Mouse (Mus musculus) neural tube, embryonic 10.5 days (tissue): ENCODE data around the gene Fbxw27.
"Not testable (repeated sequence)": the region's sequence is repeated elsewhere in the genome, so short reads cannot be mapped to it uniquely, and the experiment has no call there.

ENCODE experiments used
- DNase-seq: peaks from one replicate; pipeline ENCODE4 v3.0.0-alpha.2; 2017; ENCODE audit warnings: low spot score; ENCODE audit errors: extremely low spot score

Gene Fbxw27

GRCm38 (mm10) chr9:109790570-109790969 lies at the start of gene Fbxw27:
Gene Fbxw27, minus strand, starts transcription at chr9:109790670.
- not testable (repeated sequence) for DNase-seq

DNA sequence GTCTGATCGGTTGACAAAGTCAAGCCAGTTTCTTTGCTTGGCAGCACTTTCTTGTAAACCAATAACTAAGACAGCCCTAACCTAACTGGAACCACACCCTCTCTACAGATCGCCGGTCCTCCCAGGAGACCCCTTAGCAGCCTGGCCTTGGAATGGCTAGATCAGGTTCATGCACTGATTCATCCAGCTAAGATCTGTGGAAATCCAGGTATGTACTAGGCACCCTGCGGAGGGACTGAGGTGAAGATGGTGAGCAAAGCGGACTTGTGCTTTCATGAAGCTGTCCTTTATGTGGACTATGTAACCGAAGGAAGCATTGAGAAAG lies 42.6 kb upstream of the Fbxw27 start:
- DNase-seq, result no peak

DNA sequence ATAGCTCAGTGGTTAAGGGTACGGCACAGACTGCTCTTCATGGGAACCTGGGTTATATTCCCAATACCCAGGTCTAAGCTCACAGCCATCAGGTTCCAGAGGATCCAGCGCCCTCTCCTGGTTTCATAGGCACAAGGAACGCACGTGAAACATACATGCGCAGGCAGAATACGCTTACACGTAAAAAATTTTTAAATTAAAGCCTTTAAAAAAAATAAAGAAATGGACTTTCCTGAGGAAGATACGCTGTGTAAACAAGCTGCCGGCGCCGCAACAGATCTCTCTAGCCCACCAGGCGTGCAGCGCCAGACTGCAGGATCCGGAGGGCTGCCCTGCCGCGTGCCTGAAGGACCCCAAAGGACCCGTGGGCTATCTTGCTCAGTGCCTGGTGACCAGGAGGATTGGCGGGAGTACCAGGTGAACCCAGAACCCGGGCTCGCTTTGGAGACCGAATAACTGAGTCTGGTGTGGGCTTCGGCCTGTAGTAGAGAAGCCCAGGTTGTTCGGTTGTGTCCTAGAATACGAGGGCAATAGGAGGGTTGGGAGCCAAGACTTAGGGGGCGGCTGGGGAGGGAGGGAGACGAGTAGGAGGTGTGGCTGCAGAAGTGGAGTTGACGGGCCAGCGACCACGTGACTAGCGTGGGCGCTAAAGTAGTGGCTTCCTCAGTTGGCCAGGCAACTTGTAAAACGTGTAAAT lies 42.1 kb upstream of the Fbxw27 start, which contains the start of gene Nme6:
Gene Nme6 (plus strand): TSS at position 359 of the 697 bp plus-strand sequence.
- peak; percentile 97 for DNase-seq

DNA sequence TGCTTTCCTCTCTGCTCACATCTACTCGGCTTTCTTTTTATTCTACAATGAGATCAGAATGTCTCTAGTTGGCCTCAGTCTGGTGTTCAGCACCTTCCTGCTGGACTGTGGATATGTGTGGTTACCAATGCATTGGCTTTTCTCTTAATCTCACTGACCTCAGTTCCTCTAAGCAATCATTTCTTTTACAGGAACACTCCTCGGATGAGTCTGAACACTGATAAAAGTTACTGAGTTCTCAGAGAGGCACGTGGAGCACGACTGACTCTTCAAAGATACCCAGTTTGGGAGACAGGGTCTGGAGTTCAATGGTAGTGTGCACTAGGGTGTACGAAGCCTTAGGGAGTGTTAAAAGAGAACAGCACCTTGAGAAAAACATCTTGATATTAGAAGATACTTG lies 35.7 kb upstream of the Fbxw27 start:
- DNase-seq, result no peak

DNA sequence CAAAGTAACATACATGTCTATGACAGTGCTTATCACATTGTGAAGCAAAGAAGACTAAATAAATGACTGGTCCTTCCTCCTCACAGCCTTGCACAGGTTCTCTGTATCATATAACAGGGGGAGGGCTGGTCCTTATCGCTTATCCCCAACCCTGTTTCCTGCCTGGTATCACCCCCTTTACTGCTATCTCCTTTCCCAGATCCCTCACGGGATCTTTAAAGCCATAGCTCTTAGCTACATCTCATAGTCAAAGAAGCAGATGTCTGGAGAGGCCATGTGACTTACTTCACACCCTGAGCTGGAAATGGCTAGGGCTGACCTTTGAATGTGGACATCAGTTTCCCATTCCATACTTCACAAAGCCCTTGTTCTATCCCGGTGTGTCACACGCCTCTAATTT lies 35.3 kb upstream of the Fbxw27 start:
- DNase-seq, result no peak

DNA sequence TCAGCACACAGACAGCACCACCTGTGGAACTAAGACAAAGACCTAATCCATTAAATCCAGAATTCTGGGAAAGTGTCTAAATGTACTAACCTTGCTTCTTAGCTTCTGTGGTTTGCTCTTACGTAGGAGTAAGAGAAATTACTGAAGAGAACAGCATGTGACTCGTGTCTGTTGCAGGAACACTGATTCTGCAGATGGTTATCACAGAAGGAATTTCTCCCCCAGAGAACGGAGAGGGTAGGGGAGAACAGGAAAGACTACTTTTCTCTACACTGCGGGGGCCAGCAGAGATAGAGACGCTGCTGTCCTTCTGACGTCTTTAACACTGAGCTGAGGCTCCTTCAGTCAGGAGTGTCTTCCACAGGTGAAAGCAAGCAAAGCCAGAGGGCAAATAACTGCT lies 25.9 kb upstream of the Fbxw27 start:
- DNase-seq, result no peak

- no peak for DNase-seq
Observed at GRCm38 (mm10) chr9:109813424-109813823, 23.0 kb upstream of the Fbxw27 start.

DNA sequence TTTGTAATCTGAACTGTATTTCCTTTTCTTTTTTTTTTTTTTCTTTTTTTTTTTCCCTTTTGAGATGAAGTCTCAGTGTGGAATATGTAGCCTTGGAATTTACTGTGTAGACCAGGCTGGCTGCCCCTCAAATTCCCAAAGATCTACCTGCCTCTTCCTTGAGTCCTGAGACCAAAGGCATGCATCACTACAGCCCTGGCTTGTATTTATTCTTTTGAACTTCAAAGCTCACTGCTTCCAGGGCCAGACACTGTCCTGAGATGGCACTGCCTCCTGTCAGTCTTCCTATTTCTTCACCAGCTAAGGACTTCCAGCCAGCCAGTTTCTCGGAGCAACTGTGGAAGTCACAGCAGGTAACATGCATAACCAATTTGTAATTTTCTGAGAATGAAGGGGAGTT lies 21.5 kb upstream of the Fbxw27 start, which contains the start of gene Spink8:
Gene Spink8 (plus strand): TSS at position 301 of the 400 bp plus-strand sequence.
- no peak for DNase-seq

- DNase-seq, result no peak
Observed at GRCm38 (mm10) chr9:109807898-109808297, 17.4 kb upstream of the Fbxw27 start.

- DNase-seq, result no peak
Observed at GRCm38 (mm10) chr9:109806695-109807293, 16.3 kb upstream of the Fbxw27 start.

GRCm38 (mm10) chr9:109806260-109806659 lies 15.8 kb upstream of the Fbxw27 start:
- DNase-seq, result no peak

GRCm38 (mm10) chr9:109805596-109805995 lies 15.1 kb upstream of the Fbxw27 start:
- not testable (repeated sequence) for DNase-seq

DNA sequence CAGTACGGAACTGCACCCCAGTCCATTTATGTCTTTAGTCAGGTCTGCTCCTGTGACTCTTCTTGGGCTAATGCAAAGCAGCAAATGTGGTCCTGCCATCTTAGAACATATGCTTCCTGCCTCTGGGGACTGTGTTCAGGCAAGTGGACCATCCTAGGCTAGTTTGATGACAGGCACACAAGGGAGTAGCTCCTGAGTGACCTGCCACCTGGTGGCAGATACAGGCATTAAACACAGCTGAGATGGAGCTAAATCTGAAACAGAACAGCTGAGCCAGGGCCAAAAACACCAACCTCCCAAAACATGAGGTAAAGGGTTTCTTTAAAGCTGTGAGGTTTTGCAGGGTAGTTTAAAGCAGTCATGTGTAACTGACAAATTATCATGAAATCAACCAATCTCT lies 7.6 kb upstream of the Fbxw27 start:
- peak; percentile 19 for DNase-seq

GRCm38 (mm10) chr9:109795811-109796210 lies 5.3 kb upstream of the Fbxw27 start:
- no peak for DNase-seq

- no peak for DNase-seq
Observed at GRCm38 (mm10) chr9:109795221-109795620, 4.8 kb upstream of the Fbxw27 start.

GRCm38 (mm10) chr9:109766841-109767240 lies 23.6 kb downstream of the Fbxw27 start:
- DNase-seq, result not testable (repeated sequence)

- DNase-seq, result not testable (repeated sequence)
Observed at GRCm38 (mm10) chr9:109745989-109746388, 44.5 kb downstream of the Fbxw27 start, which contains the start of gene Fbxw26. Gene Fbxw26, minus strand, starts transcription at chr9:109746089.
